Mouse (Mus musculus): ENCODE data around the gene Pde9a.

The Pde9a gene

GRCm38 (mm10) chr17:31386766-31387275, 811 bp downstream of the Pde9a start:
- DNase-seq (ENCODE audit: low spot score in 2 of 2) = no peak

GRCm38 (mm10) chr17:31389432-31390050, 3.5 kb downstream of the Pde9a start:
- no peak for DNase-seq (ENCODE audit: low spot score in 2 of 2)

GRCm38 (mm10) chr17:31391462-31391861, 5.5 kb downstream of the Pde9a start:
- DNase-seq (ENCODE audit: low spot score in 2 of 2) = no peak

- DNase-seq (ENCODE audit: low spot score in 2 of 2) = no peak
These were observed 6.0 kb downstream of the Pde9a start for GRCm38 (mm10) chr17:31392041-31392440.

GRCm38 (mm10) chr17:31393811-31394210, 7.8 kb downstream of the Pde9a start:
- DNase-seq (ENCODE audit: low spot score in 2 of 2) = no peak

GRCm38 (mm10) chr17:31400294-31400693, 14.3 kb downstream of the Pde9a start:
- no peak for DNase-seq (ENCODE audit: low spot score in 2 of 2)

GRCm38 (mm10) chr17:31401160-31401559, 15.2 kb downstream of the Pde9a start:
- DNase-seq (ENCODE audit: low spot score in 2 of 2) = no peak

- no peak for DNase-seq (ENCODE audit: low spot score in 2 of 2)
These were observed 16.7 kb downstream of the Pde9a start for GRCm38 (mm10) chr17:31402713-31403112.

- no peak for DNase-seq (ENCODE audit: low spot score in 2 of 2)
These were observed 19.8 kb downstream of the Pde9a start for GRCm38 (mm10) chr17:31405694-31406227.

GRCm38 (mm10) chr17:31409741-31410350, 23.8 kb downstream of the Pde9a start:
- DNase-seq (ENCODE audit: low spot score in 2 of 2) = no peak

- peak; percentile 48 to 62 for DNase-seq (ENCODE audit: low spot score in 2 of 2)
These were observed 29.2 kb downstream of the Pde9a start for GRCm38 (mm10) chr17:31415258-31415657.

- peak; percentile 21 to 58 for DNase-seq (ENCODE audit: low spot score in 2 of 2)
These were observed 33.0 kb downstream of the Pde9a start for GRCm38 (mm10) chr17:31418804-31419597.

- DNase-seq (ENCODE audit: low spot score in 2 of 2) = no peak
These were observed 33.6 kb downstream of the Pde9a start for GRCm38 (mm10) chr17:31419598-31419950.

- no peak for DNase-seq (ENCODE audit: low spot score in 2 of 2)
These were observed 34.0 kb downstream of the Pde9a start for GRCm38 (mm10) chr17:31419995-31420394.

- no peak for DNase-seq (ENCODE audit: low spot score in 2 of 2)
These were observed 34.6 kb downstream of the Pde9a start for GRCm38 (mm10) chr17:31420658-31421057.

- DNase-seq (ENCODE audit: low spot score in 2 of 2) = no peak
These were observed 36.4 kb downstream of the Pde9a start for GRCm38 (mm10) chr17:31422381-31422780.

GRCm38 (mm10) chr17:31423020-31423419, 37.0 kb downstream of the Pde9a start:
- no peak for DNase-seq (ENCODE audit: low spot score in 2 of 2)

GRCm38 (mm10) chr17:31424358-31424757, 38.3 kb downstream of the Pde9a start:
- no peak for DNase-seq (ENCODE audit: low spot score in 2 of 2)

- DNase-seq (ENCODE audit: low spot score in 2 of 2) = no peak
These were observed 38.8 kb downstream of the Pde9a start for GRCm38 (mm10) chr17:31424798-31425197.

GRCm38 (mm10) chr17:31425827-31426698, 40.1 kb downstream of the Pde9a start:
- peak in 1 of 2 experiments; percentile 12 for DNase-seq (ENCODE audit: low spot score in 2 of 2)

- no peak for DNase-seq (ENCODE audit: low spot score in 2 of 2)
These were observed 43.4 kb downstream of the Pde9a start for GRCm38 (mm10) chr17:31429402-31429801.
